27 mouse cellular contexts compared by ENCODE assay signal in genomic region chr3:85746116-85746515, GRCm38 (mm10).
DNase-seq lines count a peak whose midpoint lies in the region; ATAC-seq and TF ChIP-seq lines count a peak whose summit lies in the region.
"Had no signal": no experiment of that assay in that cellular context is flagged by ENCODE, and none has a peak within 500 bp of the region (broad histone marks: within the 10 kb centered on the region; RNA-seq: fewer than 3 reads in every experiment).

No protein-coding gene starts in this region.

- 55% methylated on average over 4 of the region's 4 CpGs for WGBS in embryonic facial prominence, embryonic 11.5 days
- 74% methylated on average over 4 of the region's 4 CpGs for WGBS in embryonic facial prominence, embryonic 10.5 days
- 33% methylated on average over 4 of the region's 4 CpGs for WGBS in lung, embryonic 14.5 days
- 13% methylated on average over 4 of the region's 4 CpGs for WGBS in limb, embryonic 13.5 days
- 70% methylated on average over 4 of the region's 4 CpGs for WGBS in neural tube, embryonic 15.5 days

- no peak overlapping the region for H3K4me2 ChIP-seq in embryonic facial prominence, embryonic 11.5 days (ENCODE audit: low read depth, low read length)
- H3K4me2 ChIP-seq in lung, embryonic 14.5 days = no peak overlapping the region
- no peak overlapping the region for H3K4me2 ChIP-seq in limb, embryonic 13.5 days (replicated peaks)
- H3K4me2 ChIP-seq in neural tube, embryonic 15.5 days = no peak overlapping the region
- H3K4me2 ChIP-seq: embryonic facial prominence, embryonic 13.5 days; heart, embryonic 11.5 days; hindbrain, embryonic 13.5 days; liver, embryonic 11.5 days; midbrain, embryonic 13.5 days had no signal

- no peak for TF ChIP-seq CTCF in lung, embryonic 14.5 days (IDR thresholded peaks at IDR 0.05; ENCODE audit: low read depth)
- no peak for TF ChIP-seq CTCF in brain, embryonic 14.5 days (IDR thresholded peaks at IDR 0.05; ENCODE audit: borderline replicate concordance, extremely low read depth, insufficient read depth, insufficient read length)

- H3K9ac ChIP-seq in embryonic facial prominence, embryonic 11.5 days (replicated peaks; ENCODE audit: low read length) = no peak overlapping the region
- no peak overlapping the region for H3K9ac ChIP-seq in lung, embryonic 14.5 days
- no peak overlapping the region for H3K9ac ChIP-seq in limb, embryonic 13.5 days
- H3K9ac ChIP-seq in neural tube, embryonic 15.5 days (replicated peaks) = no peak overlapping the region
- H3K9ac ChIP-seq: embryonic facial prominence, embryonic 13.5 days; hindbrain, embryonic 13.5 days; midbrain, embryonic 13.5 days had no signal

- H3K4me1 ChIP-seq in embryonic facial prominence, embryonic 11.5 days (ENCODE audit: control insufficient read depth, insufficient read depth, low read length) = no peaks in the 10 kb centered on the region
- peaks cover 11% of the 10 kb centered on the region for H3K4me1 ChIP-seq in embryonic facial prominence, embryonic 10.5 days
- peaks cover 5% of the 10 kb centered on the region; the same call in 1 of the 2 replicates for H3K4me1 ChIP-seq in lung, embryonic 14.5 days (ENCODE audit: insufficient read depth)
- H3K4me1 ChIP-seq in limb, embryonic 13.5 days = peaks cover 18% of the 10 kb centered on the region
- H3K4me1 ChIP-seq in neural tube, embryonic 15.5 days = no peaks in the 10 kb centered on the region
- H3K4me1 ChIP-seq: hindbrain, embryonic 13.5 days; megakaryocyte, embryonic 14.5 days; midbrain, embryonic 13.5 days had no signal

- TF ChIP-seq POLR2A in brain, embryonic 14.5 days (IDR thresholded peaks at IDR 0.05; ENCODE audit: borderline replicate concordance, extremely low read depth, insufficient read depth, insufficient read length, poor library complexity, severe bottlenecking) = no peak

- no peak overlapping the region for H3K27ac ChIP-seq in embryonic facial prominence, embryonic 11.5 days (replicated peaks; ENCODE audit: low read depth, low read length)
- no peak overlapping the region for H3K27ac ChIP-seq in embryonic facial prominence, embryonic 10.5 days (replicated peaks)
- H3K27ac ChIP-seq in lung, embryonic 14.5 days (ENCODE audit: low read depth) = no peak overlapping the region
- H3K27ac ChIP-seq in limb, embryonic 13.5 days = no peak overlapping the region
- H3K27ac ChIP-seq in neural tube, embryonic 15.5 days (replicated peaks) = no peak overlapping the region
- H3K27ac ChIP-seq: embryonic facial prominence, embryonic 13.5 days; hindbrain, embryonic 13.5 days; left cerebral cortex, adult 2 months; midbrain, embryonic 13.5 days had no signal

- H3K27me3 ChIP-seq in embryonic facial prominence, embryonic 11.5 days (ENCODE audit: control insufficient read depth, insufficient read depth, low read length) = no peaks in the 10 kb centered on the region
- H3K27me3 ChIP-seq in embryonic facial prominence, embryonic 10.5 days (replicated peaks; ENCODE audit: low read depth, poor library complexity, severe bottlenecking) = no peaks in the 10 kb centered on the region
- H3K27me3 ChIP-seq in lung, embryonic 14.5 days (ENCODE audit: insufficient read depth, low read length) = no peaks in the 10 kb centered on the region
- no peaks in the 10 kb centered on the region for H3K27me3 ChIP-seq in limb, embryonic 13.5 days
- H3K27me3 ChIP-seq in neural tube, embryonic 15.5 days (replicated peaks) = no peaks in the 10 kb centered on the region
- H3K27me3 ChIP-seq: embryonic facial prominence, embryonic 13.5 days; hindbrain, embryonic 13.5 days; midbrain, embryonic 13.5 days had no signal

- ATAC-seq in embryonic facial prominence, embryonic 11.5 days (replicated peaks; ENCODE audit: insufficient number of reproducible peaks, low FRiP score, low TSS enrichment, low read depth) = no peak
- ATAC-seq in lung, embryonic 14.5 days (ENCODE audit: insufficient read depth) = no peak
- 0 out of 2 replicates have a peak, but pooled peaks have one; percentile 48 for ATAC-seq in limb, embryonic 13.5 days (ENCODE audit: low FRiP score, low read depth)
- no peak for ATAC-seq in neural tube, embryonic 15.5 days (ENCODE audit: low FRiP score)
- ATAC-seq: activated CD4-positive, CD25-positive, alpha-beta regulatory T cell, adult 4 months; forebrain, embryonic 16.5 days; lung, postnatal 0 days; midbrain, embryonic 13.5 days had no signal

- peak; percentile 47 for DNase-seq in embryonic facial prominence, embryonic 11.5 days (ENCODE audit: low spot score)
- DNase-seq in embryonic facial prominence, embryonic 10.5 days (ENCODE audit: low spot score) = no peak
- DNase-seq in lung, embryonic 14.5 days = peak; percentile 58
- no peak for DNase-seq in lung, adult 18-20 months
- DNase-seq in brain, embryonic 14.5 days (ENCODE audit: low read depth) = peak; percentile 26
- no peak for DNase-seq in ovary, postnatal 36 days (ENCODE audit: low spot score)
- DNase-seq: adrenal gland, adult 8-10 months; B cell, adult 2 months; cerebellum, adult 11-12 months; cerebellum, postnatal 14 days; heart, postnatal 36 days; kidney, adult 11 months; kidney, postnatal 14 days; lung, postnatal 4 days had no signal

- no peaks in the 10 kb centered on the region for H3K36me3 ChIP-seq in embryonic facial prominence, embryonic 11.5 days (replicated peaks; ENCODE audit: control insufficient read depth, insufficient read depth, low read depth, low read length)
- no peaks in the 10 kb centered on the region for H3K36me3 ChIP-seq in embryonic facial prominence, embryonic 10.5 days (replicated peaks)
- H3K36me3 ChIP-seq in lung, embryonic 14.5 days (ENCODE audit: insufficient read depth) = no peaks in the 10 kb centered on the region
- no peaks in the 10 kb centered on the region for H3K36me3 ChIP-seq in limb, embryonic 13.5 days
- H3K36me3 ChIP-seq in neural tube, embryonic 15.5 days = no peaks in the 10 kb centered on the region
- H3K36me3 ChIP-seq: embryonic facial prominence, embryonic 13.5 days; hindbrain, embryonic 13.5 days; midbrain, embryonic 13.5 days had no signal

- no peaks in the 10 kb centered on the region for H3K9me3 ChIP-seq in embryonic facial prominence, embryonic 11.5 days (replicated peaks; ENCODE audit: control insufficient read depth, low read length)
- no peaks in the 10 kb centered on the region for H3K9me3 ChIP-seq in embryonic facial prominence, embryonic 10.5 days
- no peaks in the 10 kb centered on the region for H3K9me3 ChIP-seq in lung, embryonic 14.5 days (ENCODE audit: low read depth, low read length)
- H3K9me3 ChIP-seq in limb, embryonic 13.5 days = no peaks in the 10 kb centered on the region
- no peaks in the 10 kb centered on the region for H3K9me3 ChIP-seq in neural tube, embryonic 15.5 days (replicated peaks)
- H3K9me3 ChIP-seq: embryonic facial prominence, embryonic 13.5 days; hindbrain, embryonic 13.5 days; megakaryocyte, embryonic 14.5 days; midbrain, embryonic 13.5 days had no signal

- H3K4me3 ChIP-seq in embryonic facial prominence, embryonic 11.5 days (ENCODE audit: low read depth, low read length) = no peak overlapping the region
- no peak overlapping the region for H3K4me3 ChIP-seq in embryonic facial prominence, embryonic 10.5 days
- no peak overlapping the region for H3K4me3 ChIP-seq in lung, embryonic 14.5 days (ENCODE audit: low read depth, low read length)
- no peak overlapping the region for H3K4me3 ChIP-seq in limb, embryonic 13.5 days
- H3K4me3 ChIP-seq in neural tube, embryonic 15.5 days (replicated peaks) = no peak overlapping the region
- H3K4me3 ChIP-seq: embryonic facial prominence, embryonic 13.5 days; erythroblast, embryonic 14.5 days; hindbrain, embryonic 13.5 days; left cerebral cortex, adult 2 months; megakaryocyte, embryonic 14.5 days; midbrain, embryonic 13.5 days had no signal

Comparison
In these comparisons a context has a peak if more than half of its experiments do, and no peak if none do; other contexts are left out.
1. DNase-seq: peak in embryonic facial prominence, embryonic 11.5 days (single experiment), lung, embryonic 14.5 days (single experiment) and brain, embryonic 14.5 days (single experiment); none in embryonic facial prominence, embryonic 10.5 days (single experiment), lung, adult 18-20 months (0 of 2) and ovary, postnatal 36 days (single experiment).